Mouse (Mus musculus) heart, embryonic 15.5 days (tissue): ENCODE data around the gene Ereg. TPM values are rescaled to one million over a fixed set of nuclear protein-coding genes. Genes with fewer than 3 reads are reported as not detected.
A peak's percentile ranks its signal among the peaks of the same experiment; 100 is the strongest.

Source experiments
- ATAC-seq: fragments of 200-750 bp; cut with Nextera tagmentation; replicated peaks from 2 replicates; pipeline ENCODE4 v1.8.0; 2017; ENCODE audit warnings: low read depth, moderate TSS enrichment; ENCODE audit not compliant: insufficient number of reproducible peaks, insufficient read depth, low FRiP score
- H3K27ac ChIP-seq: fragments of 300-500 bp; sonication (generic); 2 replicates; pipeline ENCODE4 v1.5.1; 2015; ENCODE audit warnings: mild to moderate bottlenecking, inconsistent platforms
- H3K27me3 ChIP-seq: fragments of 300-500 bp; sonication (generic); 2 replicates; pipeline ENCODE4 v1.6.1; 2015; ENCODE audit warnings: inconsistent platforms
- H3K36me3 ChIP-seq: fragments of 300-500 bp; sonication (generic); 2 replicates; pipeline ENCODE4 v1.6.1; 2015; ENCODE audit warnings: mild to moderate bottlenecking, inconsistent platforms
- H3K4me1 ChIP-seq: fragments of 300-500 bp; sonication (generic); replicated peaks from 2 replicates; pipeline ENCODE4 v1.6.1; 2015; ENCODE audit warnings: inconsistent platforms
- H3K4me2 ChIP-seq: fragments of 300-500 bp; sonication (generic); 2 replicates; pipeline ENCODE4 v1.6.1; 2015; ENCODE audit warnings: inconsistent platforms, mild to moderate bottlenecking, moderate library complexity
- H3K4me3 ChIP-seq: fragments of 300-500 bp; sonication (generic); 2 replicates; pipeline ENCODE4 v1.5.1; 2015; ENCODE audit warnings: mild to moderate bottlenecking, inconsistent platforms
- H3K9ac ChIP-seq: fragments of 300-500 bp; sonication (generic); 2 replicates; pipeline ENCODE4 v1.6.1; 2015; ENCODE audit warnings: mild to moderate bottlenecking, inconsistent platforms
- H3K9me3 ChIP-seq: fragments of 300-500 bp; sonication (generic); replicated peaks from 2 replicates; pipeline ENCODE4 v1.6.1; 2016; ENCODE audit warnings: inconsistent platforms
- WGBS: fragments of 180-500 bp; shearing (Covaris S2); methylation state at CpG from one replicate; pipeline ENCODE4 v1.1.7; 2015; ENCODE audit warnings: mixed read lengths; 5-methylcytosine and 5-hydroxymethylcytosine counted together
- polyA plus RNA-seq: library from polyadenylated mRNA; unstranded; fragments of >200 nt; fragmentation: Nextera tagmentation; extraction: Ambion mirVana; gene quantifications from 2 replicates; pipeline ENCODE4 v1.2.1, GENCODE M21; 2015

Ereg gene
- polyA plus RNA-seq, 1 experiment from 2014 or later = 0.08 TPM

GRCm38 (mm10) chr5:91111019-91111418, 36.6 kb downstream of the Ereg start:
- Histone ChIP-seq H3K27ac (no peak overlapping the region), H3K9me3 (no peaks in the 10 kb centered on the region), H3K4me1 (peaks cover 6% of the 10 kb centered on the region), H3K9ac (no peak overlapping the region), H3K36me3 (no peaks in the 10 kb centered on the region), H3K4me3 (no peak overlapping the region), H3K27me3 (no peaks in the 10 kb centered on the region), H3K4me2 (no peak overlapping the region)
- WGBS = 71% methylated on average over 8 of the region's 8 CpGs
- ATAC-seq = no peak

- ATAC-seq = no peak
These were observed 39.5 kb downstream of the Ereg start for GRCm38 (mm10) chr5:91113967-91114366.

GRCm38 (mm10) chr5:91114574-91114973, 40.2 kb downstream of the Ereg start:
- no peaks in the 10 kb centered on the region for H3K27me3 ChIP-seq
- no peak overlapping the region for H3K27ac ChIP-seq
- no peak for ATAC-seq
- no peaks in the 10 kb centered on the region for H3K36me3 ChIP-seq
- no peak overlapping the region for H3K4me2 ChIP-seq
- H3K9me3 ChIP-seq = no peaks in the 10 kb centered on the region
- peaks cover 6% of the 10 kb centered on the region for H3K4me1 ChIP-seq
- no peak overlapping the region for H3K9ac ChIP-seq
- WGBS = 70% methylated on average over 1 of the region's 1 CpGs
- no peak overlapping the region for H3K4me3 ChIP-seq

More at GRCm38 (mm10) chr5:91113967-91114366, 39.5 kb downstream of the Ereg start:
- Histone ChIP-seq H3K9me3 (no peaks in the 10 kb centered on the region), H3K36me3 (no peaks in the 10 kb centered on the region), H3K4me1 (peaks cover 6% of the 10 kb centered on the region), H3K4me2 (no peak overlapping the region), H3K27me3 (no peaks in the 10 kb centered on the region), H3K4me3 (no peak overlapping the region), H3K9ac (no peak overlapping the region), H3K27ac (no peak overlapping the region)
- WGBS = 90% methylated on average over 2 of the region's 2 CpGs

- Histone ChIP-seq H3K4me1 (peaks cover 8% of the 10 kb centered on the region), H3K36me3 (no peaks in the 10 kb centered on the region), H3K9ac (no peak overlapping the region), H3K4me2 (no peak overlapping the region), H3K27ac (peak overlapping the region; percentile 52), H3K27me3 (no peaks in the 10 kb centered on the region), H3K4me3 (no peak overlapping the region), H3K9me3 (no peaks in the 10 kb centered on the region)
- peak; percentile 89; the same call in 1 of the 2 replicates for ATAC-seq
These were observed 44.2 kb downstream of the Ereg start for GRCm38 (mm10) chr5:91118618-91119017.

GRCm38 (mm10) chr5:91123404-91123803, 49.0 kb downstream of the Ereg start:
- WGBS = 57% methylated on average over 4 of the region's 4 CpGs
- H3K27me3 ChIP-seq = no peaks in the 10 kb centered on the region
- no peaks in the 10 kb centered on the region for H3K9me3 ChIP-seq
- H3K9ac ChIP-seq = no peak overlapping the region
- H3K4me2 ChIP-seq = no peak overlapping the region
- H3K36me3 ChIP-seq = no peaks in the 10 kb centered on the region
- no peak overlapping the region for H3K4me3 ChIP-seq
- no peak overlapping the region for H3K27ac ChIP-seq
- peaks cover 2% of the 10 kb centered on the region; the same call in 1 of the 2 replicates for H3K4me1 ChIP-seq
- ATAC-seq = no peak

GRCm38 (mm10) chr5:91124140-91124539, 49.7 kb downstream of the Ereg start:
- Histone ChIP-seq H3K4me1 (peaks cover 2% of the 10 kb centered on the region; the same call in 1 of the 2 replicates), H3K27me3 (no peaks in the 10 kb centered on the region), H3K4me3 (no peak overlapping the region), H3K9ac (no peak overlapping the region), H3K4me2 (no peak overlapping the region), H3K9me3 (no peaks in the 10 kb centered on the region), H3K36me3 (no peaks in the 10 kb centered on the region), H3K27ac (no peak overlapping the region)
- no peak for ATAC-seq
- 74% methylated on average over 2 of the region's 2 CpGs for WGBS

GRCm38 (mm10) chr5:91126623-91127022, 52.2 kb downstream of the Ereg start:
- Histone ChIP-seq H3K36me3 (no peaks in the 10 kb centered on the region), H3K4me1 (no peaks in the 10 kb centered on the region; the same call in 1 of the 2 replicates), H3K27ac (no peak overlapping the region), H3K4me3 (no peak overlapping the region), H3K9me3 (no peaks in the 10 kb centered on the region), H3K4me2 (no peak overlapping the region), H3K27me3 (no peaks in the 10 kb centered on the region), H3K9ac (no peak overlapping the region)
- 74% methylated on average over 1 of the region's 1 CpGs for WGBS
- no peak for ATAC-seq

GRCm38 (mm10) chr5:91134961-91135360, 60.5 kb downstream of the Ereg start:
- 24% methylated on average over 1 of the region's 1 CpGs for WGBS
- no peaks in the 10 kb centered on the region for H3K36me3 ChIP-seq
- peaks cover 9% of the 10 kb centered on the region for H3K4me1 ChIP-seq
- H3K4me3 ChIP-seq = no peak overlapping the region
- H3K9ac ChIP-seq = no peak overlapping the region
- H3K27ac ChIP-seq = no peak overlapping the region
- no peak overlapping the region for H3K4me2 ChIP-seq
- no peaks in the 10 kb centered on the region for H3K9me3 ChIP-seq
- H3K27me3 ChIP-seq = peaks cover 10% of the 10 kb centered on the region; the same call in 1 of the 2 replicates
- no peak for ATAC-seq

GRCm38 (mm10) chr5:91138970-91139369, 64.5 kb downstream of the Ereg start:
- Histone ChIP-seq H3K27me3 (peaks cover 24% of the 10 kb centered on the region), H3K9ac (no peak overlapping the region), H3K9me3 (no peaks in the 10 kb centered on the region), H3K4me1 (peaks cover 9% of the 10 kb centered on the region), H3K36me3 (no peaks in the 10 kb centered on the region), H3K27ac (no peak overlapping the region), H3K4me3 (peak overlapping the region; percentile 66), H3K4me2 (peak overlapping the region; percentile 93)
- WGBS = 6% methylated on average over 7 of the region's 7 CpGs
- ATAC-seq = no peak

GRCm38 (mm10) chr5:91139446-91139873, 65.0 kb downstream of the Ereg start, which contains the start of gene Areg:
Gene Areg (plus strand): TSS chr5:91139599.
- peak; percentile 60 for ATAC-seq
- Histone ChIP-seq H3K9me3 (no peaks in the 10 kb centered on the region), H3K4me3 (peak within 1 kb of the TSS; percentile 66), H3K4me1 (peaks cover 9% of the 10 kb centered on the region), H3K27ac (no peak within 1 kb of the TSS), H3K36me3 (no peaks in the 10 kb centered on the region), H3K27me3 (peaks cover 24% of the 10 kb centered on the region), H3K9ac (peak within 1 kb of the TSS; percentile 60), H3K4me2 (peak within 1 kb of the TSS; percentile 93)
- under 1% methylated on average over 44 of the region's 44 CpGs for WGBS

- H3K4me1 ChIP-seq = peaks cover 9% of the 10 kb centered on the region
- H3K36me3 ChIP-seq = no peaks in the 10 kb centered on the region
- no peak overlapping the region for H3K27ac ChIP-seq
- H3K4me2 ChIP-seq = no peak overlapping the region
- peaks cover 24% of the 10 kb centered on the region for H3K27me3 ChIP-seq
- ATAC-seq = no peak
- no peak overlapping the region for H3K9ac ChIP-seq
- no peaks in the 10 kb centered on the region for H3K9me3 ChIP-seq
- WGBS = 49% methylated on average over 13 of the region's 13 CpGs
- H3K4me3 ChIP-seq = no peak overlapping the region
These were observed 66.5 kb downstream of the Ereg start for GRCm38 (mm10) chr5:91140896-91141448.
